Mouse (Mus musculus) urinary bladder, adult 18-20 months (tissue): Measurements from ENCODE around the gene Gm12695.

Experiments
- DNase-seq, 2 experiments: peaks; one replicate each; pipeline ENCODE4 v3.0.0; 2022; ENCODE audit warnings: low spot score in 2 of 2, mixed read lengths in 2 of 2

Gm12695 gene

GRCm38 (mm10) chr4:96697511-96698217, 87.3 kb downstream of the Gm12695 start:
- no peak for DNase-seq

- no peak for DNase-seq
Measured at GRCm38 (mm10) chr4:96696614-96697360, 88.2 kb downstream of the Gm12695 start.

- no peak for DNase-seq
Measured at GRCm38 (mm10) chr4:96687358-96687803, 97.6 kb downstream of the Gm12695 start.

GRCm38 (mm10) chr4:96683474-96683873, 101.5 kb downstream of the Gm12695 start:
- no peak for DNase-seq

GRCm38 (mm10) chr4:96680966-96681365, 104.0 kb downstream of the Gm12695 start:
- DNase-seq: no peak

- peak in 1 of 2 experiments; percentile 11 for DNase-seq
Measured at GRCm38 (mm10) chr4:96680233-96680632, 104.8 kb downstream of the Gm12695 start.
